Mouse (Mus musculus): ENCODE results near the gene Olfr135.

Gene Olfr135

GRCm38 (mm10) chr17:38204035-38204434 lies at the start of gene Olfr135:
Gene Olfr135 (plus strand): TSS chr17:38204335.
- no peak for DNase-seq (ENCODE audit: low spot score in 2 of 2)

- no peak for DNase-seq (ENCODE audit: low spot score in 2 of 2)
Observed at GRCm38 (mm10) chr17:38171088-38171487, 33.0 kb upstream of the Olfr135 start, which contains the start of gene Olfr134. Gene Olfr134 (plus strand): TSS chr17:38171388.

Data from urinary bladder, postnatal 36 days (tissue).